Mouse (Mus musculus): Measurements from ENCODE around the gene Cd300lg.

DNA sequence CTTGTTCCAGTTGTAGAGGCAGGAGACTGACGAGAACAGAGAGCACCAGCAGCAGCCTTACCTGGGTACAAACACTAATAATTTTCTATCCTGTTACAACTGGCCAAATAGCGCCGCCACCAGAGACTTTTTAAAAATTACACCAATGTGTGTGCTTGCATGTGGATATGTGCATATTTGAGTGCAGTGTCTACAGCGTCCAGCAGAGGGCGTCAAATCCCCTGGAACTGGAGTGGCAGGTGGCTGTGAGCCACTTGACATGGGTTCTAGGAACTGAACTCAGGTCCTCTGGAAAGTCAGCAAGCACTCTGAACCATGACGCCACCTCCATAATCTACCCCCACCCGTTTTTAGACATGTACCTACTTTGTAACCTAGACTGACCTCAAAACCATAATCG, 37.1 kb upstream of the Cd300lg start:
- TF ChIP-seq TAL1 (IDR thresholded peaks at IDR 0.05; ENCODE audit: low read length) (no peak), GATA1 (IDR thresholded peaks at IDR 0.05; ENCODE audit: low read length) (no peak)
